Mouse (Mus musculus) neural tube, embryonic 11.5 days (tissue): ENCODE measurements around the gene Mtmr12. TPM values are rescaled to one million over a fixed set of nuclear protein-coding genes. Genes with fewer than 3 reads are reported as not detected.
A peak's percentile ranks its signal among the peaks of the same experiment; 100 is the strongest.

ENCODE experiments used
- ATAC-seq: fragments of 200-750 bp; cut with Nextera tagmentation; 2 replicates; pipeline ENCODE4 v1.8.0; 2017; ENCODE audit warnings: moderate number of reproducible peaks, mild to moderate bottlenecking, moderate TSS enrichment, moderate library complexity; ENCODE audit not compliant: insufficient read depth, low FRiP score, low TSS enrichment
- DNase-seq: peaks from one replicate; pipeline ENCODE4 v3.0.0-alpha.2; 2015; ENCODE audit warnings: low spot score
- H3K27ac ChIP-seq: fragments of 300-500 bp; sonication (generic); 2 replicates; pipeline ENCODE4 v1.5.1; 2014; ENCODE audit warnings: low read depth, mild to moderate bottlenecking, low read length
- H3K27me3 ChIP-seq: fragments of 300-500 bp; sonication (generic); 2 replicates; pipeline ENCODE4 v1.6.1; 2014; ENCODE audit warnings: mild to moderate bottlenecking, low read length, mixed read lengths; ENCODE audit not compliant: control insufficient read depth, insufficient read depth
- H3K36me3 ChIP-seq: fragments of 300-500 bp; sonication (generic); 2 replicates; pipeline ENCODE4 v1.6.1; 2014; ENCODE audit warnings: mild to moderate bottlenecking, low read length, moderate library complexity, mixed read lengths; ENCODE audit not compliant: control insufficient read depth, insufficient read depth
- H3K4me1 ChIP-seq: fragments of 300-500 bp; sonication (generic); 2 replicates; pipeline ENCODE4 v1.6.1; 2014; ENCODE audit warnings: low read length, mixed read lengths; ENCODE audit not compliant: control insufficient read depth, insufficient read depth
- H3K4me2 ChIP-seq: fragments of 300-500 bp; sonication (generic); 2 replicates; pipeline ENCODE4 v1.6.1; 2014; ENCODE audit warnings: low read depth, mild to moderate bottlenecking, moderate library complexity
- H3K4me3 ChIP-seq: fragments of 300-500 bp; sonication (generic); 2 replicates; pipeline ENCODE4 v1.5.1; 2014; ENCODE audit warnings: low read depth, low read length
- H3K9ac ChIP-seq: fragments of 300-500 bp; sonication (generic); 2 replicates; pipeline ENCODE4 v1.6.1; 2014; ENCODE audit warnings: mild to moderate bottlenecking, low read length
- H3K9me3 ChIP-seq: fragments of 300-500 bp; sonication (generic); 2 replicates; pipeline ENCODE4 v1.6.1; 2016; ENCODE audit warnings: low read length; ENCODE audit not compliant: control insufficient read depth
- WGBS: fragments of 180-500 bp; shearing (Covaris S2); extraction: QIAGEN DNeasy Blood & Tissue Kit; methylation state at CpG from one replicate; pipeline ENCODE4 v1.1.7; 2014; 5-methylcytosine and 5-hydroxymethylcytosine counted together
- polyA plus RNA-seq: library from polyadenylated mRNA; unstranded; fragments of >200 nt; fragmentation: Nextera tagmentation; extraction: Ambion mirVana; gene quantifications from 2 replicates; pipeline ENCODE4 v1.2.1, GENCODE M21; 2014

Gene Mtmr12
- polyA plus RNA-seq, 1 experiment from 2014 or later, result 17.5 TPM

DNA sequence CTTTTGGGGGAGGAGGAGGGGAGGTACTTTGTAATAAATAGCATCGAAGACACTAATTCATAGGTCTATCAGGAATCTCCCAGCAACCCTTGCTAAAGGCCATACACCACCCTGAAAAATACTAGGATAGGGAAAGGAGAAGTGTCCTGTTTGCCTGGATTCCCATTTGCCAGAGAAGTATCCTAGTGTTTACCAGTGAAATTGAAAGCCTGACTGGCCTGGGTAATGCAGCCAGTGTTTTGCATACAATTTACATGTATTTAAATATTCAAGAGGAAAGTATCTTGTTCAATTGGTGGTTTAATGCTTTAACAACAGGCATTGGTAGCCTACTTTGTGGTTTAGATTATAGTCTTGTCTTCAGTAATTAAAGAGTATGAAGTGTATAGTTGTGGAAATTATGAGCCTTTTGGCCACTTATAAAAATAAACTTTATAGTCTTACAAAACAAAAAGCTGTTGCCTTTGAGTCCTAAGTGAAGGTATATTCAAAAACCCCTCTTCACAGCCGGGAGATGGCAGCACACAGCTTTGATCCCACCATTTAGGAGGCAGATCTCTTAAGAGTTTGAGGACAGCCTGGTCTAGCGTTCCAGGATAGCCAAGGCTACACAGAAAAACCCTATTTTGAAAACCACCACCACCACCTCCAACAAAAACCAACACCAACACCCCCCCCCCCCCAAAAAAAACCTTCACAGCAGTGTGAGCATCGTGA is 69.4 kb downstream of the Mtmr12 start:
- no peak overlapping the region for H3K4me3 ChIP-seq
- DNase-seq, result no peak
- peak; percentile 6; the same call in 1 of the 2 replicates for ATAC-seq

DNA sequence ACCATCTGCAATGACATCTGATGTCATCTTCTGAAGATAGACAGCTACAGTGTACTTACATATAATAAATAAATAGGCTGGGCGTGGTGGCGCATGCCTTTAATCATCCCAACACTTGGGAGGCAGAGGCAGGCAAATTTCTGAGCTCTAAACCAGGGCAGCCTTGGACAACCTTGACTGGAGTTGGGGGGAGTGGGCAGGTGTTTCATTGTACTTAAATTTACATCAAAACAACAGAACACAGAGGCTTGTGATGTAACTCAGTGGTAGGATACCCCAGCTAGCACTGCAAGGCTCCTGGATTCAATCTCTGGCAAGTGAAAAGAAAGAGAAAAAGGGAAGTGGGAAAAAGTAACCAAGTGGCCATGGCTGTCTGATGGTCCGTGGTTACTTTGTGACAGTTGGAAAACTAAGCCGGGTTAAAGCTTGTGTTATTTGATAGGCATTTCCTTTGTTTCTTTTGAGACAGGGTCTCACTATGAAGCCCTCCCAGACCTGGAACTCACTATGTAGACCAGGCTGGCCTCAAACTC is 70.3 kb downstream of the Mtmr12 start:
- H3K9me3 ChIP-seq, result no peaks in the 10 kb centered on the region
- WGBS, result 92% methylated on average over 4 of the region's 4 CpGs
- H3K9ac ChIP-seq, result no peak overlapping the region
- DNase-seq (no peak), ATAC-seq (no peak)
- no peak overlapping the region for H3K27ac ChIP-seq
- no peaks in the 10 kb centered on the region for H3K4me1 ChIP-seq
- no peaks in the 10 kb centered on the region for H3K27me3 ChIP-seq
- no peaks in the 10 kb centered on the region for H3K36me3 ChIP-seq
- H3K4me3 ChIP-seq, result no peak overlapping the region
- no peak overlapping the region for H3K4me2 ChIP-seq

More for the DNA sequence above, 69.4 kb downstream of the Mtmr12 start:
- H3K36me3 ChIP-seq, result peaks cover 5% of the 10 kb centered on the region
- H3K9me3 ChIP-seq, result no peaks in the 10 kb centered on the region
- WGBS, result 67% methylated on average over 4 of the region's 4 CpGs
- no peak overlapping the region for H3K4me2 ChIP-seq
- H3K4me1 ChIP-seq, result no peaks in the 10 kb centered on the region
- no peaks in the 10 kb centered on the region for H3K27me3 ChIP-seq
- no peak overlapping the region for H3K9ac ChIP-seq
- no peak overlapping the region for H3K27ac ChIP-seq

DNA sequence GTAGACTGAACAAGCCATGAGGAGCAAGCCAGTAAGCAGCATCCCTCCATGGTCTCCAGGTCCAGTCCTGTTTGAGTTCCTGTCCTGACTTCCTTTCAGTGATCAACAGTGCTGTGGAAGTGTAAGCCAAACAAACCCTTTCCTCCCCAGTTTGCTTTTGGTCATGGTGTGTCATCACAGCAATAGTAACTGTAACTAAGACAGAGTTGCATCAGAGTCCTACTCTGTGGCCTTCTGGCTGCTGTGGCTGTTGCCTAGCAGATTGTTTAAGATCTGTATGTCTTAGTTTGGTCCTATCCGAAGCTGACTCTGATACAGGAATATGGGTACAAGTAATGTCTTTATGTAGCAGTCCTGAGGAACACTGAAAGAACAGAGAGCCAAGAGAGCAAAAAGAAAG is 75.0 kb downstream of the Mtmr12 start:
- WGBS, result 95% methylated on average over 1 of the region's 1 CpGs
- ATAC-seq, result no peak

DNA sequence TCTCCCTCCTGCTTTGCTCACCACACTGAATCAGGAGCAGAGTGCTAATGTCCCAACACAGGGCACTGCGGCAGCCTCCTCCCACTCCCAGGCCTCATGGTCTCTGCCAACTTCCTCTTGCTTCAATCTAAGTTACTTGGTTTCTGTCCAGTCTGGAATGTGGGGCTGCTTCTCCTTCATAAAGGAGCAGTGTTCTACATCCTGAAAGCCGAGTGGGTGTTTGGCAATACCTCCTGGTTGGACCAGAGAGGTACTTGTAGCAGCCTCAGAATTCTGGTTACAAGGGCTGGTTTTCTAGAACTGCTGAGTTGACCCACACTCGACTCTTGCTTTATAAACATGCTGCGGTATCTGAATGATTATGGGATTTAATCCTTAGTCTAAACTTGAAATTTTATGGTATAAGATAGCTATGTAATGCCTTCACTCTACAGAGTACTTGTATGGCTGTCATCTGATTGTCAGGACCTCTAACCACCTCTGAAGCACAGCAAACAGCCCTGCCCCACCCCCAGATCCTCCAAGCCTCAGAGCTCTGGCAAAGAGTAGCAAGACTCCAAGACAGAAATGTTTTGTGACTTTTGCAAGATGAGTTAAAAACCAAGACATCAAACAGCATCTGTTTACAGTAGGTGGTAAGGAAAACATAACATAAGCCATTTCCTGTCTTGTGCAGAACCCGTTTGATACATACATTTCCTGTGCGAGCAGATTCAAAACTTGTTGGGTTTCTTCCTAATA is 80.1 kb downstream of the Mtmr12 start:
- no peaks in the 10 kb centered on the region for H3K9me3 ChIP-seq
- no peak overlapping the region for H3K4me3 ChIP-seq
- no peak overlapping the region for H3K27ac ChIP-seq
- H3K4me1 ChIP-seq, result no peaks in the 10 kb centered on the region
- H3K27me3 ChIP-seq, result no peaks in the 10 kb centered on the region
- H3K4me2 ChIP-seq, result no peak overlapping the region
- no peak for DNase-seq
- H3K9ac ChIP-seq, result no peak overlapping the region
- 86% methylated on average over 6 of the region's 6 CpGs for WGBS
- ATAC-seq, result no peak
- no peaks in the 10 kb centered on the region for H3K36me3 ChIP-seq

More for the DNA sequence above, 75.0 kb downstream of the Mtmr12 start:
- Histone ChIP-seq H3K9ac (no peak overlapping the region), H3K9me3 (no peaks in the 10 kb centered on the region), H3K4me1 (no peaks in the 10 kb centered on the region), H3K27ac (no peak overlapping the region), H3K27me3 (no peaks in the 10 kb centered on the region), H3K4me2 (no peak overlapping the region), H3K36me3 (no peaks in the 10 kb centered on the region), H3K4me3 (no peak overlapping the region)
- no peak for DNase-seq

DNA sequence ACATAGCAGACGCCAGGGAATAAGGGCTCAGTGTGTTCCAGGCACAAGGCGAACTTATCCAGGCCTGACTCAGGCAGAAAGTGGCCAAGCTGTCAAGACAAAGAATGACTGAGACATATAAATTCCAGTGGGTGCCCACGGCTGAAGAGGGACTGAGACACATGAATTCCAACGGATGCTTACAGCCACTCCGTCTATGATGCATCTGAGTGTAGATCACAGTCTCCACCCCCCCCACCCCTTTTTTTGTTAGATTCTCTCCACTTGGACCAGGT is 80.6 kb downstream of the Mtmr12 start:
- ATAC-seq, result no peak
- WGBS, result 86% methylated on average over 5 of the region's 5 CpGs
- DNase-seq, result no peak

DNA sequence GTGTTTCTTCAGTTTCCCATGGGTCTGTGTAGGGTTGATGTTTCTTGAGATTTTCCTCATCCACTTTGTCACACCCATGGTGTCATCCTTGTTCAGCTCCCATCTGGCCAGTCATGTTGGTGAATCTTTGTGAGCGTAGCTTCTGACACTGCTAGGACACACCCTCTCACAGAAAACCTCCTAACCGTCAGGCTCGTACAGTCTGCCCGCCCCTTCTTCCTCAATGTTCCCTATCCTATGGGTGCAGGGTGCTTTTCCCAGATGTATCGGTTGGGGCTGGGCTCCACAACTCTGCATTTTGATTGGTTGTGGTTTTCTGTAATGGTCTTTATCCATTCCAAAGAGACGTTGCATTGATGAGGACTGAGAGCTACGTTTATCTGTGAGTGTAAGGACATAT is 85.5 kb downstream of the Mtmr12 start:
- no peak for DNase-seq
- H3K4me2 ChIP-seq, result no peak overlapping the region
- H3K4me1 ChIP-seq, result no peaks in the 10 kb centered on the region
- 78% methylated on average over 7 of the region's 7 CpGs for WGBS
- no peaks in the 10 kb centered on the region for H3K9me3 ChIP-seq
- H3K4me3 ChIP-seq, result no peak overlapping the region
- H3K9ac ChIP-seq, result no peak overlapping the region
- no peak overlapping the region for H3K27ac ChIP-seq
- H3K27me3 ChIP-seq, result no peaks in the 10 kb centered on the region
- ATAC-seq, result no peak
- no peaks in the 10 kb centered on the region for H3K36me3 ChIP-seq

More for the DNA sequence above, 80.6 kb downstream of the Mtmr12 start:
- Histone ChIP-seq H3K27ac (no peak overlapping the region), H3K27me3 (no peaks in the 10 kb centered on the region), H3K4me2 (no peak overlapping the region), H3K4me3 (no peak overlapping the region), H3K9me3 (no peaks in the 10 kb centered on the region), H3K9ac (no peak overlapping the region), H3K4me1 (no peaks in the 10 kb centered on the region), H3K36me3 (no peaks in the 10 kb centered on the region)

DNA sequence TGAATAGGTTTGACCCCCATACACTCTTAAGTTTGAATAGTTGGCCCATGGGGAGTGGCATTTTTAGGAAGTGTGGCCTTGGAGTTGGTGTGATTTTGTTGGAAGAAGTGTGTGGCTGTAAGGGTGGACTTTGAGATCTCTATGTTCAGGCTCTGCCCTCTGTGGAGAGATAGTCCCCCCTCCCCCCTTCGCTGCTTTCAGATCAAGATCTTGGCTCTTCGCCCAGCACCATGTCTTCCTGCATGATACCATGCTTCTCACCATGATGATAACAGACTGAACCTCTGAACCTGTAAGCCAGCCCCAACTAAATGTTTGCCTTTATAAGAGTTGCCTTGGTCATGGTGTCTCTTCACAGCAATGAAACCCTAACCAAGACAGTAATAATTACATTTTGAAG is 86.9 kb downstream of the Mtmr12 start:
- DNase-seq (no peak), ATAC-seq (no peak)
- no peaks in the 10 kb centered on the region for H3K36me3 ChIP-seq
- 91% methylated on average over 2 of the region's 2 CpGs for WGBS
- no peak overlapping the region for H3K4me2 ChIP-seq
- H3K4me1 ChIP-seq, result no peaks in the 10 kb centered on the region
- H3K9me3 ChIP-seq, result no peaks in the 10 kb centered on the region
- no peaks in the 10 kb centered on the region for H3K27me3 ChIP-seq
- H3K9ac ChIP-seq, result no peak overlapping the region
- no peak overlapping the region for H3K4me3 ChIP-seq
- no peak overlapping the region for H3K27ac ChIP-seq

DNA sequence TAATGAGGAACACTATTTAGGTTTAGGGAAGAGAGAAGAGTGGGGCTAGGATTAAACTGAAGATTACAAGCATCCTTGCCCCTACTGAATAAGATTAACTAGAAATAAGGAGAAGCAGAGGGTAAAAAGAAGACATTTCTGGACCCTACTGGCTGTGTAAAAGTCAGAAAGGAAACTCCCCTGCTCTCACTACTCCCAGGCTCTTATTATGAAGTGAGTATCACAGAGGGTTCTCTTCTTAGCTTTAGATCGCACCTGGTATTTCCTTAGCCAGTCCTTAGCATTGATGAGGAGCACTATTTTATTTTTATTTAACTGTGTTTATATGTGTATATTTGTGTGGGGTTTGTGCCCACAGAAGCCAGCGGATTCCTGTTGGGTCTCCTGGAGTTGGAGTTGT is 91.4 kb downstream of the Mtmr12 start:
- no peaks in the 10 kb centered on the region for H3K36me3 ChIP-seq
- ATAC-seq, result no peak
- whole genome bisulfite sequencing, result 76% methylated on average over 2 of the region's 2 CpGs

DNA sequence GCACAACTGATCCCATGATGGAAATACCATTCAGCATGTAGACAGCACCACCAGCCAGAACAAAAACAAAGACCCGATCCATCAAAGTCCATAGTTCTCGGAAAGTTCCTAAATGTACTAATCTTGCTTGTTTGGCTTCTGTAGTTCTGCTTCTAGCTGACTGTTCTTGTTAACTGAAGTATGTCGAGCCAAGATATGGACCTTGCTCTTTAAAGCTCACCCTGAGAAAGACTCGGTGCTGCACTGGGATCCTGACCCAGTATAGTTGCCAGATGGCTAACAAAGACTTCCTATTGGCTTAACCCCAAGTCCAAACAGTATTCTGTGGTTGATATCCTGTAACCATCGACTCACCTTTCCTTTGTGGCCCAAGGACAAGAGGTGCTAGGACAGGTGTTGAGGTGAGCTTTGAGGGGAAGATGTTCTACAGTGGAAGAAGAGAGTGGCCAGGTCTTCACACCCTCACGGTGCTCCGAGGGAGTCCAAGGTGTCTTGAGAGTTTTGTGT is 93.5 kb downstream of the Mtmr12 start:
- Histone ChIP-seq H3K27ac (no peak overlapping the region), H3K4me1 (no peaks in the 10 kb centered on the region), H3K36me3 (no peaks in the 10 kb centered on the region), H3K9ac (no peak overlapping the region), H3K27me3 (no peaks in the 10 kb centered on the region), H3K9me3 (no peaks in the 10 kb centered on the region), H3K4me3 (no peak overlapping the region), H3K4me2 (no peak overlapping the region)
- ATAC-seq, result no peak
- WGBS, result 88% methylated on average over 7 of the region's 7 CpGs
- no peak for DNase-seq

More for the DNA sequence above, 91.4 kb downstream of the Mtmr12 start:
- DNase-seq, result no peak
- Histone ChIP-seq H3K27me3 (no peaks in the 10 kb centered on the region), H3K9me3 (no peaks in the 10 kb centered on the region), H3K4me2 (no peak overlapping the region), H3K9ac (no peak overlapping the region), H3K4me3 (no peak overlapping the region), H3K27ac (no peak overlapping the region), H3K4me1 (no peaks in the 10 kb centered on the region)
